Mouse (Mus musculus): ENCODE measurements around the gene Efcc1. TPM values are rescaled to one million over a fixed set of nuclear protein-coding genes. Genes with fewer than 3 reads are reported as not detected.

The Efcc1 gene
- polyA plus RNA-seq, 1 experiment from 2014 or later = 2.0 TPM

- Histone ChIP-seq H3K9me3 (ENCODE audit: low read length) (no peaks in the 10 kb centered on the region), H3K9ac (replicated peaks; ENCODE audit: low read length) (peak overlapping the region; percentile 72), H3K4me2 (replicated peaks; ENCODE audit: low read depth, low read length) (peak overlapping the region; percentile 96), H3K27ac (ENCODE audit: low read length) (no peak overlapping the region), H3K4me3 (ENCODE audit: low read length) (peak overlapping the region; percentile 68), H3K36me3 (ENCODE audit: insufficient read depth, low read length) (no peaks in the 10 kb centered on the region), H3K4me1 (ENCODE audit: insufficient read depth, low read length) (peaks cover 30% of the 10 kb centered on the region), H3K27me3 (ENCODE audit: insufficient read depth, low read length) (peaks cover 56% of the 10 kb centered on the region)
- no peak for ATAC-seq (ENCODE audit: low FRiP score, low TSS enrichment)
- 3% methylated on average over 19 of the region's 19 CpGs for WGBS
These were observed 910 bp downstream of the Efcc1 start for GRCm38 (mm10) chr6:87731463-87732095.

- no peak for ATAC-seq (ENCODE audit: low FRiP score, low TSS enrichment)
- no peaks in the 10 kb centered on the region for H3K36me3 ChIP-seq (ENCODE audit: insufficient read depth, low read length)
- H3K4me1 ChIP-seq (ENCODE audit: insufficient read depth, low read length) = peaks cover 30% of the 10 kb centered on the region
- peaks cover 56% of the 10 kb centered on the region for H3K27me3 ChIP-seq (ENCODE audit: insufficient read depth, low read length)
- no peak overlapping the region; the same call in 1 of the 2 replicates for H3K9ac ChIP-seq (replicated peaks; ENCODE audit: low read length)
- peak overlapping the region; percentile 68 for H3K4me3 ChIP-seq (ENCODE audit: low read length)
- WGBS = 3% methylated on average over 41 of the region's 53 CpGs
- H3K4me2 ChIP-seq (replicated peaks; ENCODE audit: low read depth, low read length) = peak overlapping the region; percentile 74
- no peak overlapping the region for H3K27ac ChIP-seq (ENCODE audit: low read length)
- H3K9me3 ChIP-seq (ENCODE audit: low read length) = no peaks in the 10 kb centered on the region
These were observed 1.7 kb downstream of the Efcc1 start for GRCm38 (mm10) chr6:87732151-87733011.

DNA sequence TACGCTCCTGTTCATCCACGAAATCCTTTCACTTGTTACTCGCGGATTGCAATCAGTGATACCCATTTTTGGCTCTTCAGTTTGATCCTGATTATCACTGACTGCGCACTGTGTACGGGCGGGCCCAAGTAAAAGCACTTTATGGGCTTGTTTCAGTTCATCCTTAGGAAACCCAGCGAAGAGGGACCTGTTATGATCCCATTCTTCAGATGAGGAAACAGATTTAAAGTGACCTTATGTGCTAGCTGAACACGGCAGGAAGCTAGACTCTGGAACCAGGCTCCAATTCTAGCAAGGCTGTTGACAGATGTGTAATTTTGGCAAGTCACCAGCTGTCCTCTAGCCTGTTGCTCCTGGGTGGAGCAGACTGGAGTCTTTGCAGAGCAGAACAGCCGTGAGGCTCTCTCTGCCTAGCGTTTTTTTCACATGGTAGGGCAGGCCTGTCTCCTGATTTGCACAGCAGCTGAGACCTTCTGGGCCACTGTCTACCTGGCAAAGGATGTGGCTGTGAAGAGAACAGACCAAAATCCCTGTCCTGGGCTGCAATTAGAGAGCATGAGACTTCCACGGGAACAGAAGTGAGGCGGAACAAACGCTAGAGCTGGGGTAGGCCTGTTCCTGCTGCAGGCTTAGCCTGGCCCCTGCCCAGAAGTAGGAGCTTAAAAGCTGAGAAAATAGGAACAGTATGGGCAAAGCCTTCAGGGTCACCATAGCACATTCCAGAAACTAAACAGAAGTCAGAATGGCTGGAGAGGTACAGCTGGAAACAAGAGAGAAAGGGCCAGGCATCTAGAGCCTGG lies 2.7 kb downstream of the Efcc1 start:
- H3K4me2 ChIP-seq (replicated peaks; ENCODE audit: low read depth, low read length) = peak overlapping the region; percentile 74
- WGBS = 32% methylated on average over 14 of the region's 14 CpGs
- H3K27ac ChIP-seq (ENCODE audit: low read length) = peak overlapping the region; percentile 3; the same call in 1 of the 2 replicates
- H3K36me3 ChIP-seq (ENCODE audit: insufficient read depth, low read length) = no peaks in the 10 kb centered on the region
- no peak; the same call in 1 of the 2 replicates for ATAC-seq (ENCODE audit: low FRiP score, low TSS enrichment)
- H3K27me3 ChIP-seq (ENCODE audit: insufficient read depth, low read length) = peaks cover 56% of the 10 kb centered on the region
- H3K9ac ChIP-seq (replicated peaks; ENCODE audit: low read length) = no peak overlapping the region
- peak overlapping the region; percentile 68 for H3K4me3 ChIP-seq (ENCODE audit: low read length)
- no peaks in the 10 kb centered on the region for H3K9me3 ChIP-seq (ENCODE audit: low read length)
- H3K4me1 ChIP-seq (ENCODE audit: insufficient read depth, low read length) = peaks cover 31% of the 10 kb centered on the region

DNA sequence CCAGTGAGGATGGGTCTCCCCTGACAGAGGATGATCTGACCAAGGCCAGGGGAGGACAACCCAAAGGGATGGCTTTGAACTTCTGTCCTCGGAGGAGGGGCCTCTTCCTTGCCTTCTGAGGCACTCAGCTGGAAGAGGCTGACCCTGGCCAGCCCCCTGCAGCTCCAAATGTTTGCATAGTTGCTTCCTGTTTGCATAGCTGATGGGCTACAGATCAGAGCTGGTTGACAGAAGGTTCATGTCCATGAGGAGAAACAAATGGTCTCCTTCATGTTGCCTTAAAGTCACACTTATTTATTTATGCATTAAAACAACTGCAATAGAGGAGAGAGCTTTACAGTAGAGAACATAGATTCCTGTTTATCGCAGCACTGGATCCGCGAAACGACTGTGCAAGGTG lies 3.5 kb downstream of the Efcc1 start:
- H3K27me3 ChIP-seq (ENCODE audit: insufficient read depth, low read length) = peaks cover 54% of the 10 kb centered on the region
- no peak overlapping the region for H3K4me2 ChIP-seq (replicated peaks; ENCODE audit: low read depth, low read length)
- peak; percentile 71; the same call in 1 of the 2 replicates for ATAC-seq (ENCODE audit: low FRiP score, low TSS enrichment)
- no peaks in the 10 kb centered on the region for H3K9me3 ChIP-seq (ENCODE audit: low read length)
- peaks cover 32% of the 10 kb centered on the region for H3K4me1 ChIP-seq (ENCODE audit: insufficient read depth, low read length)
- H3K36me3 ChIP-seq (ENCODE audit: insufficient read depth, low read length) = no peaks in the 10 kb centered on the region
- no peak overlapping the region for H3K9ac ChIP-seq (replicated peaks; ENCODE audit: low read length)
- no peak overlapping the region for H3K27ac ChIP-seq (ENCODE audit: low read length)
- 40% methylated on average over 5 of the region's 5 CpGs for WGBS
- H3K4me3 ChIP-seq (ENCODE audit: low read length) = no peak overlapping the region

DNA sequence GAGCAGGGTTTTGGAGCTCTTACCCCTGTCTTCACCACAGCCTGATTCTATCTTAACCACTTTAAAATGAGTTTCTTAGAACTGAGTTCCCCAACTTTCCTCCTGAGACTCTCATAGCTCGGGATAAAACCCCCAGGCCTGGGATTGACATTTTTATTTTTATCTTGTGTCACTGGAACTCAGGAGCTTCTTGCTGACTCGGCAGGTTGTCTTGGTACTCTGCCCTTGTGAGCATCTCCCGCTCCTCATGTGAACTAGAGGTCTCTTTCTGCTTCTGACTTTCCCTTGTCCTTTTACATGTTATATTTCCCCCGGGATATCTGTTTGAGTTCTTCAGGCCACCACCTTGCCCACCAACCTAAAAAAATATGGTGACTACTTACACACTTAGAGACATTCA lies 6.3 kb downstream of the Efcc1 start:
- no peak for ATAC-seq (ENCODE audit: low FRiP score, low TSS enrichment)
- Histone ChIP-seq H3K4me1 (ENCODE audit: insufficient read depth, low read length) (peaks cover 25% of the 10 kb centered on the region), H3K9me3 (ENCODE audit: low read length) (no peaks in the 10 kb centered on the region), H3K4me3 (ENCODE audit: low read length) (no peak overlapping the region), H3K27me3 (ENCODE audit: insufficient read depth, low read length) (peaks cover 27% of the 10 kb centered on the region), H3K4me2 (replicated peaks; ENCODE audit: low read depth, low read length) (no peak overlapping the region), H3K9ac (replicated peaks; ENCODE audit: low read length) (no peak overlapping the region), H3K36me3 (ENCODE audit: insufficient read depth, low read length) (no peaks in the 10 kb centered on the region), H3K27ac (ENCODE audit: low read length) (no peak overlapping the region)
- WGBS = 75% methylated on average over 4 of the region's 4 CpGs

GRCm38 (mm10) chr6:87737921-87738626 lies 7.4 kb downstream of the Efcc1 start:
- Histone ChIP-seq H3K27ac (ENCODE audit: low read length) (no peak overlapping the region), H3K9me3 (ENCODE audit: low read length) (no peaks in the 10 kb centered on the region), H3K4me3 (ENCODE audit: low read length) (no peak overlapping the region), H3K27me3 (ENCODE audit: insufficient read depth, low read length) (peaks cover 15% of the 10 kb centered on the region), H3K4me2 (replicated peaks; ENCODE audit: low read depth, low read length) (no peak overlapping the region), H3K36me3 (ENCODE audit: insufficient read depth, low read length) (no peaks in the 10 kb centered on the region), H3K4me1 (ENCODE audit: insufficient read depth, low read length) (peaks cover 15% of the 10 kb centered on the region), H3K9ac (replicated peaks; ENCODE audit: low read length) (no peak overlapping the region)
- 69% methylated on average over 4 of the region's 4 CpGs for WGBS
- ATAC-seq (ENCODE audit: low FRiP score, low TSS enrichment) = no peak

- no peak overlapping the region for H3K9ac ChIP-seq (replicated peaks; ENCODE audit: low read length)
- 0 out of 2 replicates have a peak, but pooled peaks cover 5% of the 10 kb centered on the region for H3K27me3 ChIP-seq (ENCODE audit: insufficient read depth, low read length)
- H3K36me3 ChIP-seq (ENCODE audit: insufficient read depth, low read length) = no peaks in the 10 kb centered on the region
- WGBS = 53% methylated on average over 6 of the region's 6 CpGs
- ATAC-seq (ENCODE audit: low FRiP score, low TSS enrichment) = no peak
- H3K9me3 ChIP-seq (ENCODE audit: low read length) = no peaks in the 10 kb centered on the region
- H3K27ac ChIP-seq (ENCODE audit: low read length) = no peak overlapping the region
- H3K4me2 ChIP-seq (replicated peaks; ENCODE audit: low read depth, low read length) = no peak overlapping the region
- peaks cover 3% of the 10 kb centered on the region; the same call in 1 of the 2 replicates for H3K4me1 ChIP-seq (ENCODE audit: insufficient read depth, low read length)
- no peak overlapping the region for H3K4me3 ChIP-seq (ENCODE audit: low read length)
These were observed 9.2 kb downstream of the Efcc1 start for GRCm38 (mm10) chr6:87739898-87740297.

DNA sequence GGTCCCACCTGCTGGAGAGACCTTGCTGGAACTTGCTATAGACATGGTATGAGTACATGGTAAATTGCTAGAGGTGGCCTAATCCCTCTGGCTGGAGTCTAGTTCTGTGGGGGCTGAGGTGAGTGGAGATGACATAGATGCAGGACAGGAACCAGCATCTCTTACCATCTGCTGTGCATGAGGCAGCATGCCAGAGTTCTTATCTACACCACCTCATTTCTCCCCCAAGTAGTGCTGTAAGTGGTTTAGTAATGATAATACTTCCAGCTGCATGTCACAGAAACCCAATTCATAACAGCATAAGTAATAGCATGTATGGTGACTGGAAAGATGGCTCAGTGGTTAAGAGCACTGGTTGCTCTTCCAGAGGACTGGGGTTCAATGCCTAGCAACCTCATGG lies 9.8 kb downstream of the Efcc1 start:
- H3K27ac ChIP-seq (ENCODE audit: low read length) = no peak overlapping the region
- ATAC-seq (ENCODE audit: low FRiP score, low TSS enrichment) = no peak

DNA sequence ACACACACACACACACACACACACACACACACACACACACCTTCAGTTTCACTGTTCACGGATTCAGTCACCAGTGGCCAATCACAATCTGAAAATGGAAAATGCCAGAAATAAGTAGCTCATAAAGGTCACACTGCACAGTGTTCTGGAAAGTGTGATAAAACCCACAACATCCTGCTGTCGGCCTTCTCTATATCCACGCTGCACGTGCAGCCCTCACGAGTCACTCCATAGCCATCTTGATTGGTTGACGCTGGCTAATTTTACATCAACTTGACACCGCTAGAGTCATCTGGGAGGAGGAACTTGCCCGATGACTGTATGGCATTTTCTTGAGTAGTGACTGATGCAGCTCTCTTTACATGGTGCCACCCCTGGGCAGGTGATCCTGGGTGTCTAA lies 11.3 kb downstream of the Efcc1 start:
- Histone ChIP-seq H3K27me3 (ENCODE audit: insufficient read depth, low read length) (no peaks in the 10 kb centered on the region), H3K4me1 (ENCODE audit: insufficient read depth, low read length) (peaks cover 12% of the 10 kb centered on the region), H3K4me3 (ENCODE audit: low read length) (no peak overlapping the region), H3K27ac (ENCODE audit: low read length) (no peak overlapping the region), H3K9me3 (ENCODE audit: low read length) (no peaks in the 10 kb centered on the region), H3K9ac (replicated peaks; ENCODE audit: low read length) (no peak overlapping the region), H3K36me3 (ENCODE audit: insufficient read depth, low read length) (no peaks in the 10 kb centered on the region), H3K4me2 (replicated peaks; ENCODE audit: low read depth, low read length) (no peak overlapping the region)
- 91% methylated on average over 8 of the region's 8 CpGs for WGBS
- ATAC-seq (ENCODE audit: low FRiP score, low TSS enrichment) = no peak

More for the DNA sequence above, 9.8 kb downstream of the Efcc1 start:
- Histone ChIP-seq H3K36me3 (ENCODE audit: insufficient read depth, low read length) (no peaks in the 10 kb centered on the region), H3K9me3 (ENCODE audit: low read length) (no peaks in the 10 kb centered on the region), H3K4me3 (ENCODE audit: low read length) (no peak overlapping the region), H3K27me3 (ENCODE audit: insufficient read depth, low read length) (0 out of 2 replicates have a peak, but pooled peaks cover 5% of the 10 kb centered on the region), H3K9ac (replicated peaks; ENCODE audit: low read length) (no peak overlapping the region), H3K4me2 (replicated peaks; ENCODE audit: low read depth, low read length) (no peak overlapping the region), H3K4me1 (ENCODE audit: insufficient read depth, low read length) (peaks cover 3% of the 10 kb centered on the region; the same call in 1 of the 2 replicates)

Data from kidney, embryonic 16.5 days (tissue).